Mouse (Mus musculus) erythroblast, embryonic 14.5 days (primary cell): Measurements from ENCODE around the gene Zfp867.

Experiments used
- GATA1 ChIP-seq: IDR thresholded peaks from 2 replicates; pipeline ENCODE4 v1.6.1; 2012; ENCODE audit warnings: low read length, inconsistent platforms, mixed read lengths
- TAL1 ChIP-seq: IDR thresholded peaks from 3 replicates; pipeline ENCODE4 v1.6.1; 2012; ENCODE audit warnings: low read length, inconsistent platforms, mixed read lengths

GRCm38 (mm10) chr11:59425671-59426101, 46.6 kb downstream of the Zfp867 start:
- no peak for TF ChIP-seq GATA1
- TF ChIP-seq TAL1, result no peak
